ENCODE assay signal across 8 mouse cellular contexts in genomic region chr3:58415884-58416725, GRCm38 (mm10). TPM values are rescaled to one million over a fixed set of nuclear protein-coding genes. Genes with fewer than 3 reads are reported as not detected.
DNase-seq lines count a peak whose midpoint lies in the region; ATAC-seq and TF ChIP-seq lines count a peak whose summit lies in the region.

No protein-coding gene starts in this region.

- peak overlapping the region; percentile 99 for H3K4me3 ChIP-seq in forebrain, embryonic 10.5 days
- peak overlapping the region; percentile 87 for H3K4me3 ChIP-seq in heart, embryonic 15.5 days
- peak overlapping the region; percentile 99 for H3K4me3 ChIP-seq in liver, embryonic 16.5 days (ENCODE audit: low read depth, low read length)
- peak overlapping the region; percentile 99 for H3K4me3 ChIP-seq in neural tube, embryonic 12.5 days
- H3K4me3 ChIP-seq in stomach, postnatal 0 days (ENCODE audit: low read depth, low read length): peak overlapping the region; percentile 92

- ATAC-seq in CD4-positive, CD25-positive, alpha-beta regulatory T cell, adult 4 months: peak; percentile 37
- peak; percentile 61 for ATAC-seq in heart, embryonic 15.5 days (replicated peaks; ENCODE audit: insufficient number of reproducible peaks, insufficient read depth, low FRiP score, low read depth)
- peak; percentile 74 for ATAC-seq in liver, embryonic 16.5 days (ENCODE audit: low read depth)
- peak; percentile 75 for ATAC-seq in neural tube, embryonic 12.5 days (ENCODE audit: low FRiP score, low read depth)
- peak; percentile 82 for ATAC-seq in stomach, postnatal 0 days (ENCODE audit: low FRiP score, low TSS enrichment)

- peak overlapping the region; percentile 87 for H3K9ac ChIP-seq in heart, embryonic 15.5 days
- peak overlapping the region; percentile 99 for H3K9ac ChIP-seq in liver, embryonic 16.5 days (ENCODE audit: low read depth, low read length)
- peak overlapping the region; percentile 98 for H3K9ac ChIP-seq in neural tube, embryonic 12.5 days
- H3K9ac ChIP-seq in stomach, postnatal 0 days (ENCODE audit: low read length): peak overlapping the region; percentile 99

- peak; percentile 75 for DNase-seq in c-Kit-negative CD71-positive TER-119-positive erythroid progenitor cells, embryonic 14.5 days (ENCODE audit: low read depth, low spot score)
- DNase-seq in forebrain, embryonic 10.5 days (ENCODE audit: extremely low spot score, low spot score): peak; percentile 84
- peak; percentile 73 to 91 for DNase-seq in kidney, postnatal 25 days
- DNase-seq in stomach, postnatal 0 days (ENCODE audit: low spot score): peak; percentile 91

- TF ChIP-seq EP300 in stomach, postnatal 0 days (optimal IDR thresholded peaks at IDR 0.05): no peak

- no peaks in the 10 kb centered on the region for H3K27me3 ChIP-seq in forebrain, embryonic 10.5 days (ENCODE audit: poor library complexity, severe bottlenecking)
- no peaks in the 10 kb centered on the region for H3K27me3 ChIP-seq in heart, embryonic 15.5 days
- no peaks in the 10 kb centered on the region for H3K27me3 ChIP-seq in liver, embryonic 16.5 days (ENCODE audit: control insufficient read depth, insufficient read depth, low read depth, low read length)
- no peaks in the 10 kb centered on the region for H3K27me3 ChIP-seq in neural tube, embryonic 12.5 days (replicated peaks)
- no peaks in the 10 kb centered on the region for H3K27me3 ChIP-seq in stomach, postnatal 0 days (ENCODE audit: control insufficient read depth, insufficient read depth, low read length)

- peak overlapping the region; percentile 98 for H3K27ac ChIP-seq in forebrain, embryonic 10.5 days
- H3K27ac ChIP-seq in heart, embryonic 15.5 days: peak overlapping the region; percentile 98
- H3K27ac ChIP-seq in liver, embryonic 16.5 days (ENCODE audit: low read length): peak overlapping the region; percentile 99
- peak overlapping the region; percentile 98 for H3K27ac ChIP-seq in neural tube, embryonic 12.5 days
- peak overlapping the region; percentile 100 for H3K27ac ChIP-seq in stomach, postnatal 0 days (replicated peaks)

- TF ChIP-seq CTCF in stomach, postnatal 0 days (IDR thresholded peaks at IDR 0.05; ENCODE audit: low read depth): peak; percentile 81

- under 1% methylated on average over 84 of the region's 85 CpGs for WGBS in forebrain, embryonic 10.5 days
- WGBS in heart, embryonic 15.5 days: under 1% methylated on average over 84 of the region's 85 CpGs
- WGBS in liver, embryonic 16.5 days (ENCODE audit: insufficient replicate concordance): under 1% methylated on average over 85 of the region's 85 CpGs
- under 1% methylated on average over 85 of the region's 85 CpGs for WGBS in neural tube, embryonic 12.5 days
- under 1% methylated on average over 71 of the region's 85 CpGs for WGBS in stomach, postnatal 0 days

- H3K4me2 ChIP-seq in heart, embryonic 15.5 days: peak overlapping the region; percentile 86
- peak overlapping the region; percentile 96 for H3K4me2 ChIP-seq in liver, embryonic 16.5 days (ENCODE audit: low read depth, low read length)
- peak overlapping the region; percentile 98 for H3K4me2 ChIP-seq in neural tube, embryonic 12.5 days (replicated peaks)
- H3K4me2 ChIP-seq in stomach, postnatal 0 days (replicated peaks; ENCODE audit: low read depth): peak overlapping the region; percentile 94

- peaks cover 10% of the 10 kb centered on the region for H3K36me3 ChIP-seq in forebrain, embryonic 10.5 days (replicated peaks)
- H3K36me3 ChIP-seq in heart, embryonic 15.5 days: 0 out of 2 replicates have a peak, but pooled peaks cover 3% of the 10 kb centered on the region
- no peaks in the 10 kb centered on the region for H3K36me3 ChIP-seq in liver, embryonic 16.5 days (ENCODE audit: control insufficient read depth, insufficient read depth)
- no peaks in the 10 kb centered on the region for H3K36me3 ChIP-seq in neural tube, embryonic 12.5 days
- no peaks in the 10 kb centered on the region for H3K36me3 ChIP-seq in stomach, postnatal 0 days (ENCODE audit: control insufficient read depth, insufficient read depth, low read length)

- peaks cover 48% of the 10 kb centered on the region for H3K4me1 ChIP-seq in forebrain, embryonic 10.5 days
- H3K4me1 ChIP-seq in heart, embryonic 15.5 days (replicated peaks): no peaks in the 10 kb centered on the region
- peaks cover 3% of the 10 kb centered on the region for H3K4me1 ChIP-seq in liver, embryonic 16.5 days (ENCODE audit: control insufficient read depth, low read depth, low read length)
- H3K4me1 ChIP-seq in neural tube, embryonic 12.5 days: peaks cover 14% of the 10 kb centered on the region
- H3K4me1 ChIP-seq in stomach, postnatal 0 days (replicated peaks; ENCODE audit: control insufficient read depth, insufficient read depth): no peaks in the 10 kb centered on the region

- H3K9me3 ChIP-seq in forebrain, embryonic 10.5 days: no peaks in the 10 kb centered on the region
- H3K9me3 ChIP-seq in heart, embryonic 15.5 days (replicated peaks): no peaks in the 10 kb centered on the region
- H3K9me3 ChIP-seq in liver, embryonic 16.5 days (replicated peaks; ENCODE audit: control insufficient read depth, low read length): no peaks in the 10 kb centered on the region
- no peaks in the 10 kb centered on the region for H3K9me3 ChIP-seq in neural tube, embryonic 12.5 days
- no peaks in the 10 kb centered on the region for H3K9me3 ChIP-seq in stomach, postnatal 0 days (ENCODE audit: control insufficient read depth, low read length)

RNA-seq across cellular contexts. Expression of gene Tsc22d2, which starts 1.6 kb away (rescaled TPM):
- 10 to 100 TPM in 1 of 2 experiments, 1 to 10 TPM in 1; 9.9 to 16.9 TPM for polyA plus RNA-seq in CD4-positive, CD25-positive, alpha-beta regulatory T cell, adult 4 months (2017; shearing (Covaris generic))
- 6.3 and 6.6 TPM in 2 replicates for polyA plus RNA-seq in forebrain, embryonic 10.5 days (2016; fragmentation: Nextera tagmentation; extraction: Ambion mirVana)
- polyA plus RNA-seq in heart, embryonic 15.5 days (2015; fragmentation: Nextera tagmentation; extraction: Ambion mirVana): 12.9 and 13.2 TPM in 2 replicates
- 3.7 and 3.8 TPM in 2 replicates for polyA plus RNA-seq in liver, embryonic 16.5 days (2015; fragmentation: Nextera tagmentation; extraction: Ambion mirVana)
- polyA plus RNA-seq in neural tube, embryonic 12.5 days (2016; fragmentation: Nextera tagmentation; extraction: Ambion mirVana): 14.8 and 15.4 TPM in 2 replicates
- 13.0 and 16.0 TPM in 2 replicates for polyA plus RNA-seq in stomach, postnatal 0 days (2015; fragmentation: Nextera tagmentation; extraction: Ambion mirVana)

Comparison
In these comparisons a context has a peak if more than half of its experiments do, and no peak if none do; other contexts are left out.
1. Peak in every context shown above with its lines: DNase-seq, ATAC-seq, H3K4me3 ChIP-seq and H3K27ac ChIP-seq.